ENCODE assay signal across 11 mouse cellular contexts in genomic region chr6:124884714-124885500, GRCm38 (mm10). TPM values are rescaled to one million over a fixed set of nuclear protein-coding genes. Genes with fewer than 3 reads are reported as not detected.
DNase-seq lines count a peak whose midpoint lies in the region; ATAC-seq lines count a peak whose summit lies in the region.
"Had no signal": no experiment of that assay in that cellular context is flagged by ENCODE, and none has a peak within 500 bp of the region (broad histone marks: within the 10 kb centered on the region; RNA-seq: fewer than 3 reads in every experiment).

No protein-coding gene starts in this region.

- H3K4me2 ChIP-seq in heart, embryonic 13.5 days: no peak overlapping the region
- H3K4me2 ChIP-seq: liver, embryonic 13.5 days; midbrain, embryonic 13.5 days had no signal

- no peak overlapping the region for H3K4me3 ChIP-seq in heart, embryonic 13.5 days
- H3K4me3 ChIP-seq: liver, embryonic 13.5 days; midbrain, embryonic 13.5 days had no signal

- 0 out of 2 replicates have a peak, but pooled peaks cover 4% of the 10 kb centered on the region for H3K27me3 ChIP-seq in heart, embryonic 13.5 days (replicated peaks)
- H3K27me3 ChIP-seq: liver, embryonic 13.5 days; midbrain, embryonic 13.5 days had no signal

- no peaks in the 10 kb centered on the region for H3K36me3 ChIP-seq in heart, embryonic 13.5 days
- H3K36me3 ChIP-seq: liver, embryonic 13.5 days; midbrain, embryonic 13.5 days had no signal

- 48% methylated on average over 10 of the region's 10 CpGs for WGBS in heart, embryonic 13.5 days

- H3K9me3 ChIP-seq in heart, embryonic 13.5 days: no peaks in the 10 kb centered on the region
- H3K9me3 ChIP-seq: liver, embryonic 13.5 days; midbrain, embryonic 13.5 days had no signal

- ATAC-seq in heart, embryonic 13.5 days (ENCODE audit: extremely low read depth, insufficient number of reproducible peaks, low FRiP score, low TSS enrichment): no peak
- ATAC-seq: midbrain, embryonic 13.5 days had no signal

- DNase-seq in kidney, postnatal 4 days: peak; percentile 43 to 60
- no peak for DNase-seq in kidney, adult 11 months
- peak; percentile 79 for DNase-seq in cerebellum, adult 11 months
- DNase-seq in thymus, postnatal 0 days (ENCODE audit: low spot score): peak; percentile 91
- DNase-seq in right cerebral cortex, postnatal 25 days: no peak
- no peak for DNase-seq in lung, postnatal 4 days
- DNase-seq in right cerebral cortex, postnatal 10 days (ENCODE audit: low spot score in 2 of 2): no peak
- DNase-seq: layer of hippocampus, adult 9-11 months; liver, embryonic 13.5 days had no signal

- H3K4me1 ChIP-seq in heart, embryonic 13.5 days: 0 out of 2 replicates have a peak, but pooled peaks cover 5% of the 10 kb centered on the region
- H3K4me1 ChIP-seq: liver, embryonic 13.5 days; midbrain, embryonic 13.5 days had no signal

- H3K9ac ChIP-seq in heart, embryonic 13.5 days: no peak overlapping the region
- H3K9ac ChIP-seq: liver, embryonic 13.5 days; midbrain, embryonic 13.5 days had no signal

- peak overlapping the region; percentile 63 for H3K27ac ChIP-seq in heart, embryonic 13.5 days (replicated peaks)
- H3K27ac ChIP-seq: liver, embryonic 13.5 days; midbrain, embryonic 13.5 days had no signal

RNA-seq across cellular contexts. Expression of gene Cd4, which starts 3.1 kb away (rescaled TPM):
- not detected in 2 replicates for polyA plus RNA-seq in heart, embryonic 13.5 days (2015; fragmentation: Nextera tagmentation; extraction: Ambion mirVana)
- polyA plus RNA-seq in thymus, postnatal 0 days (2015; fragmentation: Nextera tagmentation; extraction: Ambion mirVana): 102 TPM in 2 replicates
- polyA plus RNA-seq: liver, embryonic 13.5 days had no signal

RNA-seq across cellular contexts. Expression of gene Gpr162, which starts 21.1 kb away (rescaled TPM):
- 1.6 TPM in 2 replicates for polyA plus RNA-seq in heart, embryonic 13.5 days (2015; fragmentation: Nextera tagmentation; extraction: Ambion mirVana)
- 15.2 and 21.8 TPM in 2 replicates for polyA plus RNA-seq in thymus, postnatal 0 days (2015; fragmentation: Nextera tagmentation; extraction: Ambion mirVana)

RNA-seq across cellular contexts. Expression of gene Lag3, which starts 26.6 kb away (rescaled TPM):
- 1.0 and 1.1 TPM in 2 replicates for polyA plus RNA-seq in heart, embryonic 13.5 days (2015; fragmentation: Nextera tagmentation; extraction: Ambion mirVana)
- polyA plus RNA-seq in thymus, postnatal 0 days (2015; fragmentation: Nextera tagmentation; extraction: Ambion mirVana): 5.5 and 6.1 TPM in 2 replicates

RNA-seq across cellular contexts. Expression of gene P3h3, which starts 27.4 kb away (rescaled TPM):
- polyA plus RNA-seq in heart, embryonic 13.5 days (2015; fragmentation: Nextera tagmentation; extraction: Ambion mirVana): 15.5 and 17.7 TPM in 2 replicates
- polyA plus RNA-seq in thymus, postnatal 0 days (2015; fragmentation: Nextera tagmentation; extraction: Ambion mirVana): 1.9 TPM in 2 replicates

RNA-seq across cellular contexts. Expression of gene Ptms, which starts 35.0 kb away (rescaled TPM):
- 231 and 233 TPM in 2 replicates for polyA plus RNA-seq in heart, embryonic 13.5 days (2015; fragmentation: Nextera tagmentation; extraction: Ambion mirVana)
- 204 and 256 TPM in 2 replicates for polyA plus RNA-seq in thymus, postnatal 0 days (2015; fragmentation: Nextera tagmentation; extraction: Ambion mirVana)

Comparison
In these comparisons a context has a peak if more than half of its experiments do, and no peak if none do; other contexts are left out.
1. DNase-seq: peak in kidney, postnatal 4 days (2 of 2), cerebellum, adult 11 months (single experiment) and thymus, postnatal 0 days (single experiment); none in kidney, adult 11 months (single experiment), right cerebral cortex, postnatal 25 days (single experiment), lung, postnatal 4 days (0 of 2) and right cerebral cortex, postnatal 10 days (0 of 2).
2. RNA of gene Cd4, which starts 3.1 kb away (polyA plus RNA-seq): 102 TPM in thymus, postnatal 0 days; not detected in heart, embryonic 13.5 days; every median in the first group is over 10 times any median in the second.